Mouse (Mus musculus) embryonic facial prominence, embryonic 11.5 days (tissue): ENCODE data around the gene Ldlrad3. TPM values are rescaled to one million over a fixed set of nuclear protein-coding genes. Genes with fewer than 3 reads are reported as not detected.

Experiments
- ATAC-seq: fragments of 200-750 bp; cut with Nextera tagmentation; replicated peaks from 2 replicates; pipeline ENCODE4 v1.8.0; 2017; ENCODE audit warnings: low read depth; ENCODE audit not compliant: insufficient number of reproducible peaks, low FRiP score, low TSS enrichment
- DNase-seq: peaks from one replicate; pipeline ENCODE4 v3.0.0-alpha.2; 2015; ENCODE audit warnings: low spot score
- H3K27ac ChIP-seq: fragments of 300-500 bp; sonication (generic); replicated peaks from 2 replicates; pipeline ENCODE4 v1.5.1; 2014; ENCODE audit warnings: mild to moderate bottlenecking, low read depth, low read length, control low read depth
- H3K27me3 ChIP-seq: fragments of 300-500 bp; sonication (generic); 2 replicates; pipeline ENCODE4 v1.6.1; 2014; ENCODE audit warnings: mild to moderate bottlenecking, low read length, moderate library complexity, mixed read lengths; ENCODE audit not compliant: control insufficient read depth, insufficient read depth
- H3K36me3 ChIP-seq: fragments of 300-500 bp; sonication (generic); replicated peaks from 2 replicates; pipeline ENCODE4 v1.6.1; 2014; ENCODE audit warnings: low read depth, mild to moderate bottlenecking, low read length, moderate library complexity, mixed read lengths; ENCODE audit not compliant: control insufficient read depth, insufficient read depth
- H3K4me1 ChIP-seq: fragments of 300-500 bp; sonication (generic); 2 replicates; pipeline ENCODE4 v1.6.1; 2014; ENCODE audit warnings: low read length, mixed read lengths; ENCODE audit not compliant: control insufficient read depth, insufficient read depth
- H3K4me2 ChIP-seq: fragments of 300-500 bp; sonication (generic); 2 replicates; pipeline ENCODE4 v1.6.1; 2014; ENCODE audit warnings: low read depth, mild to moderate bottlenecking, control low read depth, low read length, moderate library complexity
- H3K4me3 ChIP-seq: fragments of 300-500 bp; sonication (generic); 2 replicates; pipeline ENCODE4 v1.5.1; 2014; ENCODE audit warnings: low read depth, low read length, control low read depth
- H3K9ac ChIP-seq: fragments of 300-500 bp; sonication (generic); replicated peaks from 2 replicates; pipeline ENCODE4 v1.6.1; 2014; ENCODE audit warnings: mild to moderate bottlenecking, control low read depth, low read length
- H3K9me3 ChIP-seq: fragments of 300-500 bp; sonication (generic); replicated peaks from 2 replicates; pipeline ENCODE4 v1.6.1; 2016; ENCODE audit warnings: mild to moderate bottlenecking, low read length, inconsistent platforms, mixed read lengths; ENCODE audit not compliant: control insufficient read depth
- WGBS: fragments of 180-500 bp; shearing (Covaris S2); extraction: QIAGEN DNeasy Blood & Tissue Kit; methylation state at CpG from one replicate; pipeline ENCODE4 v1.1.7; 2014; 5-methylcytosine and 5-hydroxymethylcytosine counted together
- polyA plus RNA-seq: library from polyadenylated mRNA; unstranded; fragments of >200 nt; fragmentation: Nextera tagmentation; extraction: Ambion mirVana; gene quantifications from 2 replicates; pipeline ENCODE4 v1.2.1, GENCODE M21; 2014

Gene Ldlrad3
- polyA plus RNA-seq, 1 experiment from 2014 or later: 47.6 TPM

DNA sequence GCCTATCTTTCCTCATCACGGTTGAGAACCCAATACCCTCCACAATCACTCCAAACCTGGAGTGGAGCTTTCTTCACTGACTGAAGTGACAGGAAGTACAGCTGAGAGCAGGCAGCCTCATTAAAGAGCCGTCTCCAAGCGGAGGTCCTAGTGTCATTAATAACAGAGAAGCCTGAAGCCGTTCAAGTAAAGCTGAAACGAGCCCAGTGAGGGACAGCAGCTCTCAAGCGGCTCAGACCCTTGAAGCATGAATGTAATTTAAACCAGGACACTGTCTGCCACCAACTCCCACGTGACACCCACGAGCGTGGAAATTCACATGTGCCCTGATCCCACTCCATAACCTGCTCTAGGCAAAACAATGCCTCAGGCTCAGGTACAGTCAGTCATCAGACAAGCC lies 29.7 kb downstream of the Ldlrad3 start:
- no peak for ATAC-seq
- Histone ChIP-seq H3K9ac (no peak overlapping the region), H3K4me1 (no peaks in the 10 kb centered on the region), H3K4me2 (no peak overlapping the region), H3K27ac (no peak overlapping the region), H3K4me3 (no peak overlapping the region), H3K9me3 (no peaks in the 10 kb centered on the region), H3K27me3 (no peaks in the 10 kb centered on the region), H3K36me3 (no peaks in the 10 kb centered on the region)
- 29% methylated on average over 9 of the region's 9 CpGs for WGBS
- DNase-seq: no peak

DNA sequence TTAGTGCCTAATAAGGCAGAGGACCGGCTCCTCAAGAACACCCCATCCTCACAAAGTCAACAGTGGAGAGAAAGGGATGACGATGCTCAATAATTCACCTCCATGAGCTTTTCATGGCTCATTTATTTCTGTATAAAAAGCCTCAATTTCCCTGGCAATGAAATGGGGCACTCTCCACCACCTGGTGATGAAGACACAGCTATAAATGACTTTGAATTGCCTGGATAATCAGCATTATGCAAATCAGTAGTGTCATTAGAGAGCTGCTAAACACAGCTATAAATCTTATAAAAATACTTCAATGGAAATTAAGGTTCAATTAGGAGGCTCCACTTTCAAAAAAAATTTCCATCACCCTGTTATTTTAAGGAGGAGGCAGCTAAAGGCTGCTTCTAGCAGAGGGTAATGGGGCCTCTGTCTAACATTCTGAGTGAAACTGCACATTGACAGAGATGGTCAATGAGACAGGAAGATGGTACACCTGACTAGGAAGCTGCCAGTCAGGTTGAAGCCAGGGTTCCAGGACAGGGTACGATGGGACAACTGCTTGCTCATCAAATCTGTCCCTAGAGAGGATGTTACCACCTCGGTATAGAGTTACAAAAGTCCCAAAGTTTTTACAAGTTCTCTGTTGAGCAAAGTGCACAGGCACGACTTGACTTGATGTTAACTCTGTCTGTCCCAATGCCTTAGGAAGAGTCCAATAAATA lies 30.7 kb downstream of the Ldlrad3 start:
- Histone ChIP-seq H3K4me1 (no peaks in the 10 kb centered on the region), H3K36me3 (no peaks in the 10 kb centered on the region), H3K9me3 (no peaks in the 10 kb centered on the region), H3K9ac (no peak overlapping the region), H3K4me3 (no peak overlapping the region), H3K27ac (no peak overlapping the region), H3K4me2 (no peak overlapping the region), H3K27me3 (no peaks in the 10 kb centered on the region)
- ATAC-seq (no peak), DNase-seq (no peak)
- 65% methylated on average over 5 of the region's 5 CpGs for WGBS

DNA sequence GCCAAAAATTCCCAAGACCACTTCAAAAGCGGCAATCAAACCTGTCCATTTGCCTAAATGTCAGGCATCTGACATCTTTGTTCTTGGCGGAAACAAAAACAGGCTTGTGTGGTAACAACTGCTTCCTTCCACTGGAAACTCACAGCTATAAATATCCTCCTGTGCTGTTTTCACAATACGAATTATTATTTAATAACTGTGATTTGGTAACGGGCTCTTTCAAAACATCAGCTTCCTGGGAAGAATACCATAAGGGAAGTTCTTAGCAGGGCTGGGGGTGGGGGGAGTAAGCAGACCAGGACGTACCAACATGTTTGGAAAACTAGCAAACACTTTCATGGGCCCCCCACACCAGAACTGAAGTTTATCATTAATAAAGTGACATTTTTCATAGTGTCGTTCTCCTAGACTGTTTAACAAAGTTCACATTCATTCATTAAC lies 31.4 kb downstream of the Ldlrad3 start:
- Histone ChIP-seq H3K9ac (no peak overlapping the region), H3K36me3 (no peaks in the 10 kb centered on the region), H3K4me2 (no peak overlapping the region), H3K27me3 (no peaks in the 10 kb centered on the region), H3K4me1 (no peaks in the 10 kb centered on the region), H3K9me3 (no peaks in the 10 kb centered on the region), H3K4me3 (no peak overlapping the region), H3K27ac (no peak overlapping the region)
- ATAC-seq: no peak
- no peak for DNase-seq
- 58% methylated on average over 6 of the region's 6 CpGs for WGBS

DNA sequence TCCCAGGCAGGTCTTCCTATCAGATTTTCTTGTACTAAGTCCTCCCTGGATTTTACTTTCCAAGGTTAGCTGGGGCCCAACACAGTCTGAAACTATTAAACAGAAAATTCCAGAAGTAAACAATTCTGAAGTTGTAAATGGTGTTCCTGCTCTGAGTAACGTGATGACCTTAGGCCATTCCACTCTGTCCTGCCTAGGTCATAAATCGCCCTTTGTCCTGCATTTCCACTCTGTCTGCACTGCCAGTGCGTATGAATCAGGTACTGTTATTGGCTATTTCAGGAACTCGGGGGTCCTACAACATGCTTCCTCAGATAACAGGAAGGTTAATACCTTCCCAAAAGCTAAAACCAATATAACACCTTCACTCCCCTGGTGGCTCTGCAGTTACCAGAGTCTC lies 31.9 kb downstream of the Ldlrad3 start:
- Histone ChIP-seq H3K4me3 (no peak overlapping the region), H3K9ac (no peak overlapping the region), H3K4me2 (no peak overlapping the region), H3K27ac (no peak overlapping the region), H3K4me1 (no peaks in the 10 kb centered on the region), H3K36me3 (no peaks in the 10 kb centered on the region), H3K9me3 (no peaks in the 10 kb centered on the region), H3K27me3 (no peaks in the 10 kb centered on the region)
- ATAC-seq (no peak), DNase-seq (no peak)
- 52% methylated on average over 4 of the region's 4 CpGs for WGBS

DNA sequence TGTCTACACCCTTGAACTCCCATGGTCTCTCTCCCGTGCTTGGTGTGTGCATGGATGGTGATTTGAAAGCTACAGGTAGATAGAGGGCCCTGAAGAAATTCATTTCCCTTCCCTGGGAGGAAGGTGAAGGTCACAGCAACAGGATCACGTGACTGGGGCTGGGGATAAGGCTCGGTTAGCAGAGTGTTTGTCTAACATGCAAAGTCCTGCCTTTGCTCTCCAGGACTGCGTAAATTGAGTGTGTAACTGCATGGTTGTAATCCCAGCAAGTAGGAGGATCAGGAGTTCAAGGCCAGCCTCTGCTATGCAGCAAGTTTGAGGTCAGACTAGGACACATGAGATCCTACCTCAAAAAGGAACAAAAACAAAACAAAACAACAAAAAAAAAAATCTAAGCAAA lies 32.7 kb downstream of the Ldlrad3 start:
- Histone ChIP-seq H3K4me2 (no peak overlapping the region), H3K27me3 (no peaks in the 10 kb centered on the region), H3K4me1 (no peaks in the 10 kb centered on the region), H3K36me3 (no peaks in the 10 kb centered on the region), H3K9me3 (no peaks in the 10 kb centered on the region), H3K4me3 (no peak overlapping the region), H3K9ac (no peak overlapping the region), H3K27ac (no peak overlapping the region)
- no peak for DNase-seq
- no peak for ATAC-seq
- WGBS: 74% methylated on average over 4 of the region's 4 CpGs

DNA sequence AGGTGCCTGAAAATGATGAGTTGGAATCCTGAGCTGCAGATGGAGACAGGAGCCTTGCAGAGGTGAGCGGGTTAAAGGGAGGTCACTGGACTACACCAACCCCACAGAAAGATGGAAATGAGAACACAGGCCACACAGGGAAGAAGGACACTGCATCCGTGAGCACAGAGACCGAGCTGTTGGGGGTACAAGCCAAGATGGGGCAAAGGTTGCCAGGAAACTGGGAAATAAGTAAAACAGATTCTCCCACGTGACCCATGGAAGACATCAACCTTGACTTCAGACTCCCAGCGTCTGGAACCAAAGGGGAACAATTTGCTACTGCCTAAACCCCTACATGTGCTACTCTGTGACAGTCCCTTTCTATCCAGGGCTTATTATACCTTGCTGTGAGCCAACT lies 33.3 kb downstream of the Ldlrad3 start:
- no peak overlapping the region for H3K9ac ChIP-seq
- ATAC-seq (no peak), DNase-seq (no peak)
- H3K4me2 ChIP-seq: no peak overlapping the region
- 87% methylated on average over 5 of the region's 5 CpGs for WGBS
- H3K4me1 ChIP-seq: no peaks in the 10 kb centered on the region
- H3K36me3 ChIP-seq: no peaks in the 10 kb centered on the region
- H3K27ac ChIP-seq: no peak overlapping the region
- no peaks in the 10 kb centered on the region for H3K27me3 ChIP-seq
- H3K9me3 ChIP-seq: no peaks in the 10 kb centered on the region
- H3K4me3 ChIP-seq: no peak overlapping the region

DNA sequence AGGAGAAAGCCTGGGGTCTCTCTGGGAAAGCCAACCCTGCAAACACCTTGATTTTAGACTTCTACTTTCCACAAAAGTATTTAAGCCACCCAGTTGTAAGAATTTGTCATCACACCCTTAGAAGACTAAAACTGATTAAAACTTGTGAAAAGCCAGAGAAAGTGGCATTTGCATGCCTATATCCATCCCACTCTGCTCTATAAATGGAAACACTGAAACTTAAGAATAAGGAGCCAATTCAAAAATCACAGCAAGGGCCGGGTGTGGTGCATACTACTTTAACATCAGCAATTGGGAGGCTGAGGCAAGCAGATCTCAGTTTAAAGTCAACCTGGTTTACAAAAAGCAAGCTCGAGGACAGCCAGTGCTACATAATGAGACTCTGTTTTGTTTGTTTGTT lies 37.1 kb downstream of the Ldlrad3 start:
- Histone ChIP-seq H3K27ac (no peak overlapping the region), H3K9ac (no peak overlapping the region), H3K36me3 (no peaks in the 10 kb centered on the region), H3K27me3 (no peaks in the 10 kb centered on the region), H3K4me3 (no peak overlapping the region), H3K9me3 (no peaks in the 10 kb centered on the region), H3K4me2 (no peak overlapping the region), H3K4me1 (no peaks in the 10 kb centered on the region)
- ATAC-seq (no peak), DNase-seq (no peak)
- 94% methylated on average over 2 of the region's 2 CpGs for whole genome bisulfite sequencing

DNA sequence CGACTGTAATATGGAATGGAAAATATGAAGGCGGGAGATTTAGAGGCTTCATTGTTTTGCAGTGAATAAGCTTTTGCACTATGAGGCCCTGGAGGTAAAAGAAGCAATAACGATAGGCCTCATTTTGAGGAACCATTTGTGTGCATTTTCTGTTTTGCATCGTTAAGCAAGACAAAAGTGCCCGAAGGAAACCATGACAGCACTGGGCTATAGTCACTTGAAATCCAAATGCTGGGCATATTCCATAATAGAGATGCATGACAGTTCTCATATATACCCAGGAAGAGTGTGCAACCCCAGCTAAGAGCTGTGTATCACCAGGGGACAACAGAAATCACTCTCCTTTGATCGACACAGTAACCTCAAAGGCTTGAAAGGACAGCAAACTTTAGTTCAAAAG lies 38.1 kb downstream of the Ldlrad3 start:
- DNase-seq (no peak), ATAC-seq (no peak)
- H3K4me1 ChIP-seq: no peaks in the 10 kb centered on the region
- H3K27me3 ChIP-seq: no peaks in the 10 kb centered on the region
- H3K4me3 ChIP-seq: no peak overlapping the region
- no peaks in the 10 kb centered on the region for H3K9me3 ChIP-seq
- no peak overlapping the region for H3K27ac ChIP-seq
- no peak overlapping the region for H3K4me2 ChIP-seq
- no peak overlapping the region for H3K9ac ChIP-seq
- H3K36me3 ChIP-seq: no peaks in the 10 kb centered on the region
- 91% methylated on average over 6 of the region's 6 CpGs for whole genome bisulfite sequencing
